Mouse (Mus musculus): ENCODE measurements around the gene Ccsap.

- peak; percentile 77 for TF ChIP-seq CTCF (IDR thresholded peaks at IDR 0.05; ENCODE audit: extremely low read depth, insufficient read depth, low read length)
- TF ChIP-seq POLR2A (IDR thresholded peaks at IDR 0.05; ENCODE audit: extremely low read depth, insufficient read depth, low read length): no peak
Observed at GRCm38 (mm10) chr8:123832757-123833156, 27.3 kb downstream of the Ccsap start.
